9 mouse cellular contexts compared by ENCODE assay signal in genomic region chr4:27965046-27965681, GRCm38 (mm10).
DNase-seq lines count a peak whose midpoint lies in the region; ATAC-seq and TF ChIP-seq lines count a peak whose summit lies in the region.
"Had no signal": no experiment of that assay in that cellular context is flagged by ENCODE, and none has a peak within 500 bp of the region (broad histone marks: within the 10 kb centered on the region; RNA-seq: fewer than 3 reads in every experiment).

No protein-coding gene starts in this region.

- no peak overlapping the region for H3K4me3 ChIP-seq in liver, postnatal 0 days (ENCODE audit: low read depth, low read length)
- H3K4me3 ChIP-seq in liver, embryonic 11.5 days (ENCODE audit: low read depth, low read length) = no peak overlapping the region
- H3K4me3 ChIP-seq: neural tube, embryonic 13.5 days had no signal

- H3K4me1 ChIP-seq in liver, postnatal 0 days (ENCODE audit: insufficient read depth) = no peaks in the 10 kb centered on the region
- H3K4me1 ChIP-seq in liver, embryonic 11.5 days (replicated peaks; ENCODE audit: control insufficient read depth, insufficient read depth, low read length) = no peaks in the 10 kb centered on the region
- H3K4me1 ChIP-seq: neural tube, embryonic 13.5 days had no signal

- 0 out of 2 replicates have a peak, but pooled peaks have one; percentile 20 for TF ChIP-seq CTCF in liver, postnatal 0 days (IDR thresholded peaks at IDR 0.05; ENCODE audit: low read depth)

- ATAC-seq in liver, postnatal 0 days = no peak
- ATAC-seq in liver, embryonic 11.5 days (replicated peaks; ENCODE audit: low FRiP score) = no peak

- no peak overlapping the region for H3K4me2 ChIP-seq in liver, postnatal 0 days (ENCODE audit: low read depth, low read length)
- no peak overlapping the region for H3K4me2 ChIP-seq in liver, embryonic 11.5 days
- H3K4me2 ChIP-seq: neural tube, embryonic 13.5 days had no signal

- H3K27me3 ChIP-seq in liver, postnatal 0 days (ENCODE audit: insufficient read depth, low read length) = no peaks in the 10 kb centered on the region
- H3K27me3 ChIP-seq in liver, embryonic 11.5 days (replicated peaks; ENCODE audit: control insufficient read depth, insufficient read depth, low read length) = no peaks in the 10 kb centered on the region
- H3K27me3 ChIP-seq: neural tube, embryonic 13.5 days had no signal

- no peaks in the 10 kb centered on the region for H3K36me3 ChIP-seq in liver, postnatal 0 days (replicated peaks; ENCODE audit: insufficient read depth, low read length)
- H3K36me3 ChIP-seq in liver, embryonic 11.5 days (ENCODE audit: control insufficient read depth, insufficient read depth, low read length) = no peaks in the 10 kb centered on the region
- H3K36me3 ChIP-seq: neural tube, embryonic 13.5 days had no signal

- H3K9ac ChIP-seq in liver, postnatal 0 days (replicated peaks) = no peak overlapping the region
- H3K9ac ChIP-seq in liver, embryonic 11.5 days (ENCODE audit: low read depth, low read length) = no peak overlapping the region
- H3K9ac ChIP-seq: neural tube, embryonic 13.5 days had no signal

- WGBS in liver, postnatal 0 days (ENCODE audit: insufficient replicate concordance) = 40% methylated on average over 7 of the region's 7 CpGs
- 39% methylated on average over 7 of the region's 7 CpGs for WGBS in liver, embryonic 11.5 days

- H3K27ac ChIP-seq in liver, postnatal 0 days (ENCODE audit: low read depth) = no peak overlapping the region
- H3K27ac ChIP-seq in liver, embryonic 11.5 days (ENCODE audit: low read depth, low read length) = no peak overlapping the region
- H3K27ac ChIP-seq: neural tube, embryonic 13.5 days had no signal

- no peak for TF ChIP-seq EP300 in liver, postnatal 0 days (IDR thresholded peaks at IDR 0.05; ENCODE audit: low read depth)

- peak; percentile 6 for DNase-seq in adrenal gland, postnatal 14 days
- no peak for DNase-seq in adrenal gland, adult 18-20 months (ENCODE audit: low spot score in 2 of 2)
- DNase-seq in liver, postnatal 0 days = no peak
- no peak for DNase-seq in liver, embryonic 11.5 days (ENCODE audit: low spot score)
- DNase-seq in kidney, postnatal 36 days = peak; percentile 4 to 23
- DNase-seq in right cerebral cortex, postnatal 4 days = peak; percentile 24
- DNase-seq in spleen, adult 12 weeks (ENCODE audit: low spot score) = no peak
- DNase-seq in c-Kit-positive CD71-positive TER-119-positive erythroid progenitor cells, embryonic 14.5 days (ENCODE audit: low spot score) = no peak

- no peaks in the 10 kb centered on the region for H3K9me3 ChIP-seq in liver, postnatal 0 days (ENCODE audit: low read length)
- no peaks in the 10 kb centered on the region for H3K9me3 ChIP-seq in liver, embryonic 11.5 days (ENCODE audit: control insufficient read depth, low read length)
- H3K9me3 ChIP-seq: neural tube, embryonic 13.5 days had no signal

Comparison
In these comparisons a context has a peak if more than half of its experiments do, and no peak if none do; other contexts are left out.
1. DNase-seq: peak in adrenal gland, postnatal 14 days (single experiment), kidney, postnatal 36 days (2 of 2) and right cerebral cortex, postnatal 4 days (single experiment); none in adrenal gland, adult 18-20 months (0 of 2), liver, postnatal 0 days (single experiment), liver, embryonic 11.5 days (single experiment), spleen, adult 12 weeks (single experiment) and c-Kit-positive CD71-positive TER-119-positive erythroid progenitor cells, embryonic 14.5 days (single experiment).